Mouse (Mus musculus) intestine, embryonic 16.5 days (tissue): ENCODE measurements at regions not wholly inside any gene's neighbourhood (a gene's known extent, or its start where the extent isn't known, plus 50 kb on each side); places are given as distances from the start of the nearest gene placed in this dataset.

Source experiments
- ATAC-seq: fragments of 200-750 bp; cut with Nextera tagmentation; 2 replicates; pipeline ENCODE4 v1.8.0; 2017; ENCODE audit warnings: moderate TSS enrichment, moderate library complexity
- H3K27ac ChIP-seq: fragments of 300-500 bp; sonication (generic); 2 replicates; pipeline ENCODE4 v1.5.1; 2014; ENCODE audit warnings: mild to moderate bottlenecking, low read length
- H3K27me3 ChIP-seq: fragments of 300-500 bp; sonication (generic); replicated peaks from 2 replicates; pipeline ENCODE4 v1.6.1; 2014; ENCODE audit warnings: low read length, control low read depth, mixed read lengths; ENCODE audit not compliant: control insufficient read depth, insufficient read depth
- H3K36me3 ChIP-seq: fragments of 300-500 bp; sonication (generic); 2 replicates; pipeline ENCODE4 v1.6.1; 2014; ENCODE audit warnings: low read length, control low read depth; ENCODE audit not compliant: control insufficient read depth, insufficient read depth
- H3K4me1 ChIP-seq: fragments of 300-500 bp; sonication (generic); 2 replicates; pipeline ENCODE4 v1.6.1; 2014; ENCODE audit warnings: low read length, control low read depth, mixed read lengths; ENCODE audit not compliant: control insufficient read depth, insufficient read depth
- H3K4me2 ChIP-seq: fragments of 300-500 bp; sonication (generic); 2 replicates; pipeline ENCODE4 v1.6.1; 2014; ENCODE audit warnings: low read depth, low read length, control low read depth
- H3K4me3 ChIP-seq: fragments of 300-500 bp; sonication (generic); 2 replicates; pipeline ENCODE4 v1.5.1; 2014; ENCODE audit warnings: mild to moderate bottlenecking, low read length
- H3K9ac ChIP-seq: fragments of 300-500 bp; sonication (generic); 2 replicates; pipeline ENCODE4 v1.6.1; 2014; ENCODE audit warnings: low read depth, low read length
- H3K9me3 ChIP-seq: fragments of 300-500 bp; sonication (generic); 2 replicates; pipeline ENCODE4 v1.6.1; 2016; ENCODE audit warnings: low read length, control low read depth; ENCODE audit not compliant: control insufficient read depth
- WGBS: fragments of 180-500 bp; shearing (Covaris S2); extraction: QIAGEN DNeasy Blood & Tissue Kit; methylation state at CpG from one replicate; pipeline ENCODE4 v1.1.7; 2014; 5-methylcytosine and 5-hydroxymethylcytosine counted together

DNA sequence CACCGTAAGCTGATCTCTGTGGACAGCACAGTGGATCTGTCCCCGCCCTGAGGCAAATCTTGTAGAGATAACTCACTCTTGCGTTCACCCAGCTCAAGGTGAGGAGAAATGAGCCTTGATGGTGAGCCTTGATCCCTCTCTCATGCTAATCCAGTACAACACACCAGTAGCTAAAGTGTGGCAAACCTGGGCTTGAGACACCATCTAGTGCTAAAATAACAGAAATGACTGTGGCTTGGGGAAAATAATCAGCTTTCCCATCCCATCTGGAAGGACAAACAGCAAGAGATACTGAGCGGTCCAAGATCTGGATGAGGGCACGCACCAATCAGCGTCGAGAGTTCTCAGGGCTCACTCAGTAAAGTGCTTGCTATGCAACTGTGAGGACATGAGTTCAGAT, 50.9 kb upstream of the Cbln4 start:
- 85% methylated on average over 7 of the region's 7 CpGs for WGBS
- ATAC-seq, result no peak
- H3K4me2 ChIP-seq, result no peak overlapping the region

DNA sequence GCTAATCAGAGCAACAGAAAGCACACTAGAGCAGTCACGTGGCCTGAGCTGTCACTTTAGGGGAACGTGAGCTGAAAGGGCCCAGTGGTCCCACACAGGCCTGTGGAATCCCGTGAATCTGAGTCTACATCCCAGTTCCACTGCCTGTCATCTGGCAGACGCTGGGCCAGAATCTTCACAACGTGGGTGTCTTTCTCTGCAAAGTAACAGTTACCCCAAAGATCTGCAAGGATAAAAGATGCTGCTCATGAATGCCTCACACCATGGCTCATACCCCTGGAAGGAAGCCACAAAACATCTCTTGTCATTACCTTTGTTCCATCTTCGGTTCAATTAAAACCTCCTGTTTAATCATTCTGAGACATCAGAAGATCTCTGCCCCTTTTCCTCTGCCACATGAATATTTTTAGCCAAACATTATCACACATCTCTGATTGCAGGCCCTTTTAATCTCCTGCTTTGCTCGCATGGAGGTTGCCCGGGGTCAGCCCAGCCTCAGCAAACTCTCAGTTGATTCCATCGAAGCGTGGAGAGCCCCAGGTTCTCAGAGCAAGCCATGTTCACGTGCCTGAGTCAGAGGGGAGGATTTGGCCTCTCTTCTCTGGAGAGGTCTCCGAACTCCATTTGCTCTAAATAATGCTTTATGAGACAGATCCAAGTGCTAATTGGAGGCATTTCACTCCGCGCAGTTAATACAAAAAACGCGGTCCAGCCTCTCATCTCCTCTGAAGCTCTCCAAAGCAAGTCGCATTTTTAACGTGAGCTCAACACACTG, 60.8 kb upstream of the Cbln4 start:
- no peaks in the 10 kb centered on the region for H3K9me3 ChIP-seq
- H3K4me3 ChIP-seq, result no peak overlapping the region
- no peak overlapping the region for H3K27ac ChIP-seq
- no peaks in the 10 kb centered on the region for H3K27me3 ChIP-seq
- no peaks in the 10 kb centered on the region for H3K36me3 ChIP-seq
- H3K9ac ChIP-seq, result no peak overlapping the region
- no peaks in the 10 kb centered on the region for H3K4me1 ChIP-seq
- ATAC-seq, result no peak
- H3K4me2 ChIP-seq, result no peak overlapping the region
- WGBS, result 54% methylated on average over 18 of the region's 18 CpGs

More for the DNA sequence above, 50.9 kb upstream of the Cbln4 start:
- Histone ChIP-seq H3K4me1 (no peaks in the 10 kb centered on the region), H3K9ac (no peak overlapping the region), H3K36me3 (no peaks in the 10 kb centered on the region), H3K27me3 (no peaks in the 10 kb centered on the region), H3K4me3 (no peak overlapping the region), H3K9me3 (no peaks in the 10 kb centered on the region), H3K27ac (no peak overlapping the region)

DNA sequence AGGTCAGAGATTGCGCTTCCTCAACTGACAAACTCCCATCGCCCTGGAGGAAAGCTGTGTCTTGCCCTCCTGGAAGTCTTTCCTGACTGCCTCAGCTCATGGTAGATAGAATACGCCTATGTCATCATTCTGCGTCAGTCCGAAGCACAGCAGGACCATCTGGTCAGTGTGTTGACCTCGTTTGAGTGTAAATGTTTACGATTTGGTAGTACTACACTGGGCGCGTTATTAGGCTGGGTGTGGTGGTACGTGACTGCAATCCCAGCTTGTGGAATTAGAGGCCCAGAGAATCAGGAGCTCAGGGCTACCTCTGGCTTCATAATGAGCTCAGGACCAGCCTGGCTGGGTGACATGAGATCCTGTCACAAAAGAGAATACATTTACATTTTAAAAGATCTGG, 62.0 kb upstream of the Cbln4 start:
- Histone ChIP-seq H3K4me2 (no peak overlapping the region), H3K4me1 (no peaks in the 10 kb centered on the region), H3K27ac (no peak overlapping the region; the same call in 1 of the 2 replicates), H3K4me3 (no peak overlapping the region), H3K9ac (no peak overlapping the region), H3K9me3 (no peaks in the 10 kb centered on the region), H3K36me3 (no peaks in the 10 kb centered on the region), H3K27me3 (no peaks in the 10 kb centered on the region)
- ATAC-seq, result peak; percentile 65
- 22% methylated on average over 10 of the region's 10 CpGs for WGBS

DNA sequence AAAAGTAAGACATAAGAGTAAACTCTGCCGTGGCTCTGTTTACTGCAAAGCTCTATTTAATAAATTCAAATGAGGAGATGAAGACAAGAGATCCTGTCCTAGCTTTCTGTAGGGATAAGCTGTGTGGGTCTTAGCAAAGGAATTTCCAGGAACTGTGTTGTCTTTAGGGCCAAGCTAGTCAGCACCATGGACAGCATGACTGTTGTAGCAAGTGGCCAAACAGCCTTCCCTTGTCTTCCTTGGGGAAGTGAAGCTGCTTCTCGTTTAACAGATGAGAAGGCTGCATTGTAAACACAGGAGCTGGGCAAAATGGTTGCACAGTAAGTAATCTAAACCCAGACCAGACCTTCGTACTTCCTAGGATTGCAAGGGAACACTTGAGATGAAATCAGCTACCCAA, 67.4 kb upstream of the Cbln4 start:
- no peaks in the 10 kb centered on the region for H3K27me3 ChIP-seq
- no peak overlapping the region for H3K4me3 ChIP-seq
- H3K4me1 ChIP-seq, result no peaks in the 10 kb centered on the region
- H3K4me2 ChIP-seq, result no peak overlapping the region
- 25% methylated on average over 3 of the region's 3 CpGs for WGBS
- H3K9ac ChIP-seq, result no peak overlapping the region
- H3K27ac ChIP-seq, result no peak overlapping the region
- no peaks in the 10 kb centered on the region for H3K36me3 ChIP-seq
- H3K9me3 ChIP-seq, result no peaks in the 10 kb centered on the region
- ATAC-seq, result no peak

DNA sequence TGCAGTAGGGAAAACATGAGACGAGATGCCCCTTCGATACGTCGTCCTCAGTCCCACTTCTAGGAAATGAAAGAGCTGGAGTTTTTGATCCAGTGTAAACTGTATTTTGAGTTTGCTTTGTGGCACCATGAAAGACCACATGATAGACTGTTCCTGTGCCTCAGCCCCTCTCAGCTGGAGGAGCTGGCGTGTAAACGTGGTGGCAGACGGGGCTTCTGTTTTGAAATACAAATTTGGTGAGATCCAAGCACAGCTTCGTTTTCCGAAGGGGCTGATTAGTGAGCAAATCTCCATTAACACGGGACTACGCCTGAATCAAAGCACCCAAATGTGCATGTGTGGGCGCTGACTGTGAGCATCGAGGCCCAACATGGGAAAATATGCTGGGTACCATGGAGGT, 70.4 kb upstream of the Cbln4 start:
- no peak overlapping the region for H3K4me2 ChIP-seq
- no peaks in the 10 kb centered on the region for H3K36me3 ChIP-seq
- no peak overlapping the region for H3K27ac ChIP-seq
- H3K27me3 ChIP-seq, result no peaks in the 10 kb centered on the region
- H3K4me1 ChIP-seq, result no peaks in the 10 kb centered on the region
- H3K4me3 ChIP-seq, result no peak overlapping the region
- WGBS, result 87% methylated on average over 13 of the region's 13 CpGs
- ATAC-seq, result no peak
- no peaks in the 10 kb centered on the region for H3K9me3 ChIP-seq
- H3K9ac ChIP-seq, result no peak overlapping the region

DNA sequence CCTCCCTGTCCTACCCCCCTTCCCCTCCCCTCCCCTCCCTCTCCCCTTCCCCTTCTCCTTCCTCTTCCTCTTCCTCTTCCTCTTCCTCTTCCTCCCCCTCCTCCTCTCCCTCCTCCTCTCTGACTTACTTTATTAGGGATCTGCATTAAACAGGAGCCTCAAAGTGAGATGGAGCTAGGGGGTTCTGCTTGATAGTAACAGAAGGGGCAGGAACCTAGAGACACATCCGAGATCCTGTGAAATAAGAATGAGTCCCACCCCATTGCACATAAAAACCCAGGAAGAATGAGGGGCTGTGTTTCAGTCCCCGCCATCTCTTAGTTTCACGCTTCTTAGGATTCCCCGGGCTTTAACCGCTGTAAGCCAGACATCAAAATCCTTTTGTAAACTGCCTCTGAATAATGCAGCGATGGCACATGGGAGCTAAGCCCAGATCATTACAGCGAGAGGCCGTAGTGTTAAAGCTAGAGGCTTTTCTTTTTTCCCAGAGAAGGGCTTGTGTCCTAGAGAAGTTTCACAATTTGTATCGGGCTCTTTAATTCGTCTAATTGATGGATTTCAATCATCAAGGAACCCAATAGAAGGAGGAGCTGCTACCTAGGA, 72.4 kb upstream of the Cbln4 start:
- Histone ChIP-seq H3K36me3 (no peaks in the 10 kb centered on the region), H3K27ac (no peak overlapping the region), H3K4me3 (no peak overlapping the region), H3K4me2 (no peak overlapping the region), H3K9ac (no peak overlapping the region), H3K4me1 (no peaks in the 10 kb centered on the region), H3K9me3 (no peaks in the 10 kb centered on the region), H3K27me3 (no peaks in the 10 kb centered on the region)
- no peak for ATAC-seq
- WGBS, result 65% methylated on average over 10 of the region's 10 CpGs

DNA sequence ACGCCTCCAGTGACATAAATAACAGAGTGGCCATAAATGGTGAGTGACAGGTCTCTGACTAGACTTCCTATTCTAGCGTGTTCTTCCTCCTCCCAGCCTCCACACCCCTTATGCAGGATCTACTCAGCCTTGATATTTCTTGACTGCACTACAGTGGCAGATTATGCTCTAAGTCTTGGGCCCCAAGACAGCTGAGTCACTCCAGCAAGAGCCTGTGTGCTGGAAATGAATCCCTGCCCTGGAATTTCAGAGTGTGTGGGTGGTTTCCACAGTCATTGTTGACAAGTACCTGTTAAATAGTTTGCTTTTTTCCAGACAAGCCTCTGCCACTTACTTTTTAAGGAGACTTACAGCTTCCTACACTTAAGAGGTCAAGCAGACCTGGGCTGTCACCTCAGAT, 84.3 kb upstream of the Cbln4 start:
- Histone ChIP-seq H3K9me3 (no peaks in the 10 kb centered on the region), H3K27me3 (no peaks in the 10 kb centered on the region), H3K4me1 (no peaks in the 10 kb centered on the region), H3K4me3 (no peak overlapping the region), H3K36me3 (no peaks in the 10 kb centered on the region), H3K27ac (no peak overlapping the region), H3K4me2 (no peak overlapping the region), H3K9ac (no peak overlapping the region)
- WGBS, result 51% methylated on average over 2 of the region's 2 CpGs
- no peak for ATAC-seq

DNA sequence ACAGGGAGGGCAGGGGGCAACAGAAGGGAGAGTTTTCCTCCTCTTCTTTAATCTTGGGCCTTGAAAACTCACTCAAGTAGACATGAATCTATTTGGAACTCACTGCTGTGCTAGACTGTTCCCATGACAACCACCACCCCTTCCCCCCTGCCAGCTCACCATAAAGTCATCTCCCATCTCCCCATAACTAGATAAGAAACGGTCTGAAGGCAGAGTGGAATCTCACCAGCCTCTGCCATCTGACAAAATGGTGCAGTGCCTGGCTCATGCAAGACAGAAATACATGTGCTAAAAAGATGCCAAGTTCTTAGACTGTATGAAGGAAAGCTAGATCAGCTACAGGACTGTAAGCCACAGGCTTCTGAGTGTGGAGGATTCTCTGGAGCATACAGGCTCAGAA, 88.0 kb upstream of the Cbln4 start:
- 0 out of 2 replicates have a peak, but pooled peaks cover 4% of the 10 kb centered on the region for H3K4me1 ChIP-seq
- no peaks in the 10 kb centered on the region for H3K9me3 ChIP-seq
- H3K36me3 ChIP-seq, result no peaks in the 10 kb centered on the region
- H3K4me2 ChIP-seq, result no peak overlapping the region
- WGBS, result 29% methylated on average over 1 of the region's 1 CpGs
- no peaks in the 10 kb centered on the region for H3K27me3 ChIP-seq
- ATAC-seq, result no peak
- no peak overlapping the region for H3K27ac ChIP-seq
- H3K9ac ChIP-seq, result no peak overlapping the region
- no peak overlapping the region for H3K4me3 ChIP-seq

DNA sequence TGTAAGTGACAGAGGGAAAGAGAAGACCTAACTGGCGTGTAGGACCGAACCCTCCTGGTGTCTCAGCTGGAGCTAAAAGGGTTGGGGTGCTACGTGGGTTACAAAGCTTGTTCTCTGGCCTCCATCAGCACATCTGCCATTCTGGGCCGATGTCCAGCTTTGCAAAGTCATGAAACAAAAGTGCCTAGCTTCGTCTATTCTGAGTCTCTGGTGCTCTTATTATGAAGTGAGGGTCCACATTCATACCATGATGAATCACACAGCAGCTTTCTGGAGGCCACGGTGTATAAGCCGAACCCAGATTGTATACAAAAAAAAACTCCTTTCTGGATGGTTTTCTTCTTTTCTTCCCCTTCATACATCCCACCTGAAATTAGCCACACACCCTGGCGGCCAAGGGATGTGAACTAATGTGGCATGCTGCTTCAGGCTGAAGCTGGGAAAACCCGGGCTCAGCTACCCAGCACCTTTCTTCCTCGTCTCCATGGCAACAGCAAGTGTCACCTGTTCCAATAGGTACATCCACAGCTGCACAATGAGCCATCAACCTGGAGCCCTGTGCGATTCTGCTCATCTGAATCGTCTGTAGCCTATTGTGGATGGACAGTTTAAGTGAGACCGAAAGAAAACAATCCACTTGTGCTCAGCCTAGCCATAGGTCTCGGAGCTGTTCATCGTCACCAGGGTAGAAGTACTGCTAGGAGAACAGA, 89.5 kb upstream of the Cbln4 start:
- H3K4me2 ChIP-seq, result no peak overlapping the region
- no peaks in the 10 kb centered on the region for H3K36me3 ChIP-seq
- H3K9me3 ChIP-seq, result no peaks in the 10 kb centered on the region
- H3K4me1 ChIP-seq, result 0 out of 2 replicates have a peak, but pooled peaks cover 4% of the 10 kb centered on the region
- 59% methylated on average over 15 of the region's 15 CpGs for WGBS
- H3K27ac ChIP-seq, result no peak overlapping the region
- no peak for ATAC-seq
- no peaks in the 10 kb centered on the region for H3K27me3 ChIP-seq
- H3K9ac ChIP-seq, result no peak overlapping the region
- no peak overlapping the region for H3K4me3 ChIP-seq
